Mouse (Mus musculus): ENCODE data around the gene Maco1.
"Not testable (repeated sequence)": the region's sequence is repeated elsewhere in the genome, so short reads cannot be mapped to it uniquely, and the experiment has no call there.

Gene Maco1

GRCm38 (mm10) chr4:134858494-134858893, 5.3 kb upstream of the Maco1 start:
- DNase-seq (ENCODE audit: low read depth, low spot score): no peak

DNA sequence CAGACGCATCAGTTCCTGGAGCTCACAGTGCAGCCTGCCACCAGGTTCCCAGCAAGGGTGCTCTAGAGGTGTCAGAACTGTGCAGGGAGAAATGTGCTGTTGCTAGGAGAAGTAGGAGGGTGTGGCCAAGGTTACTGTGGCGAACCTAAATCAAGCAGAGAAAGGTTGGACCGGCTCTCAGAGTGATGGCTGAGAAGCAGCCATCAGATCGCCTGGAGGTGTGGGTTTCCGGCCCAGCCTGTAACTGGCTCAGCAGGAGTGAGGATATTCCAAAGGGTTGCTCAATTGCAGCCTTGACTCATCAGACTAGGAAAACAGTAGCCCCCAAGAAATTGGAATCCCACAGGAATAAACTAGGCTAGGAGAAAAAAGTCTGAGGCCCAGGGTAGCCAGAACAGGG, 3.4 kb upstream of the Maco1 start:
- peak; percentile 65 for DNase-seq (ENCODE audit: low read depth, low spot score)

DNA sequence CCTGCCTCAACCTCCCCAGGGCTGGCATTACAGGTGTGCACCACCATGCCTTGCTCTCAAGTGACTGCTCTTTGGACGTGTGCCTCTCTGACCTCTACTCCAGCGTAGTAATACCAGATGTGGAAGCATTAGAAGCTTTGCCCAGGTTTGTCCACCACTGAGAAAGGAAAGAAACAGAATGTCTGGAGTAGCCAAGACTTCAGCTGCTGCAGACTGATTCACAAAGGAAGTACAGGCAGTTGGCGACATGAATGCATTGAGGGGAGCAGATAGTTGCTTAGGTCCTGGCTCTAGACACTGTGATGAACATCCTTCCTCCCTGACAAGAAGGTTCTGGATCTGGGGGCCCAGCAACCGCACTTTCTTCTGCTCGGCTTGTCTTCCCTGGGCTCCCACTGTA, 2.9 kb upstream of the Maco1 start:
- DNase-seq (ENCODE audit: low read depth, low spot score): no peak

DNA sequence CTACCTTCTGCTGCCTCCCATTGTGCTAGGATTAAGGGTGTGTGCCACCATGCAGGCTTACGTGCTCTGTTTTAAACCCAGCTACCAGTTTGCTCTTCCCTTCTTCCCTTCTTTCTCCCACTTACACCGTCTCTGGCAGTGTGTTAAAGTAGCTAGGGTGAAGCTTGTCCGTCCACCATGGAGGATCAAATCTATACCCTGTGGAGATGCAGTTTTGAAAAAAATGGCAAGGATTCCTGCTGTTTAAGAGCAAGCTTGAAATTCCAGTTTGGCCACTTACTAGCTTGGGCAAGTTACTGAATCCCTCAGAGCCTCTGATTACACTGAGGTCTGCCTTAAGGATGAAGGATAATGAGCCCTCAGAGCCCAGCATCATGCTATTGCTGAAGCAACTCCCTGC, 2.2 kb upstream of the Maco1 start:
- DNase-seq (ENCODE audit: low read depth, low spot score): no peak

- peak; percentile 76 for DNase-seq (ENCODE audit: low read depth, low spot score)
Observed at GRCm38 (mm10) chr4:134853637-134854485, 716 bp upstream of the Maco1 start.

GRCm38 (mm10) chr4:134852438-134853255, 498 bp downstream of the Maco1 start:
- no peak for DNase-seq (ENCODE audit: low read depth, low spot score)

DNA sequence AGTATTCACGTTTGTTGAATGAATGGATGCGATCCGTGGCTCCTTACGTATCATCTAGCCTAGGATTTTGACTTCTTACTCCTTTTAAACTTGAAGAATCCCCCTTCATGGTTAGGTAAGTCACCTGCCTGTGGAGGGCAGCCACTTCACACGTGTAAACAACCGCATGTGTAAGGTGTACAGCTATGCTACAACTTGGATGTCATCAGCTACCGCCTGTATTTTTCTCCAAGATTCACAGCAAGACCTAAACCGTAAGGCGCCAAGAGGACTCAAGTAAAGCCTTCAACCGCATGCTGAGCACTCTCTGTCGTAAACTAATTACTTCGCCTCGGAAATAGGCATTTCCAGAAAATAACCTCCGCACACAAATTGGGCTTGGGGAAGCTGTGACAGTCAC, 1.3 kb downstream of the Maco1 start:
- no peak for DNase-seq (ENCODE audit: low read depth, low spot score)

DNA sequence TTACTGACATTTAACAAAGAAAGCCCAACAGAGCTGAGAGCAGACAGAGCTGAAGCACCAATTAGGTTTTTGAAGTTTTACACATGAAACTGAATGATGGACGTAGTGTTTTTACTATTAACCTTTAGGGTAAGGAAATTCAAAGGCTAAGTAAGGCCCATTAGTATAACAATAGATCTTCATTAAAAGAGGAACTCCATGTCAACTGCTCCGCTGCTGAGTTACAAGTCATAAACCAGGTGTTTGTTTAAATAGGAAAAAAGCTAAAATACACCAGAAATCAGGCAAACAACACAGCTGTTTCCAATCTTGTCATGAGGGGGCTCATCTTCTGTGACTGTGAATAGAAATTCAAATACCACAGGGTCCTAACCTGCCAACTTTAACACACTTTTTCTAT, 1.9 kb downstream of the Maco1 start:
- no peak for DNase-seq (ENCODE audit: low read depth, low spot score)

DNA sequence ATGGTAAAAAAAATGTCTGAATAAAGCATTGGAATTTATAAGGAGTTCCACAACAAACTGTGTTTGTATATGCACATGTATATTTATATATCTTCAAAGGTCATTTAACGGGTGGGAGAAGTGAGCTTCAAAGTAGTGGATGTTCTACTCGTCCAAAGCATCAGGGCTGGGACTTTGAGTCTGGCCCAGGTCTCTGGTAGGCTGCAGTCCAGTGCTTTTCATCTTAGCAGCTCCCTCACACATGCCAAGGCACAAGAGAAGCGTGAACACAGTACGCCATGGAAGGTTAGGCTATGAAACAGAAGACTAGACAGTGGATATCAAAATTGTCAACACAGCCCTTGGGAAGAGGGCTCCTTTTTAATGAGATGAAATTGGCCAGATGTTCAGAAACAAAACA, 2.6 kb downstream of the Maco1 start:
- no peak for DNase-seq (ENCODE audit: low read depth, low spot score)

GRCm38 (mm10) chr4:134847587-134847986, 5.6 kb downstream of the Maco1 start:
- no peak for DNase-seq (ENCODE audit: low read depth, low spot score)

DNA sequence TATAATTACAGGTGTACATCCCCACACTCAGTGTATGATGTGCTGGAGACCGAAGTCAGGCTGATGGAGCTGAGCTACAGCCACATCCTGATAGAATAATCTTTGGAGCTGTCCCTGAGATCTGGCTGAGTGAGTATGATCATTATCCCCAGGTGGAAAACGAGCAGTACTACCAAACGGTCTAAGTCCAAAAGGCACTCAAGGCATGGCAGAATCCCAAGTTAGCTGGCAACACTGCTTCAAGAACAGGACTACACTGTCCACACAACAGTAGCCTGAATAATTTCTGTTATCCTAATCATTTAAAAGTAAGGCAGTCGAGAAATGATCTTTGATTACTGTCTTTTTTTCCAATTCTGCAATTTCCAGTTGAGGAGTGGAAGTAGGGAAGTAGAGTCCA, 9.6 kb downstream of the Maco1 start:
- DNase-seq (ENCODE audit: low read depth, low spot score): no peak

GRCm38 (mm10) chr4:134840231-134840630, 12.9 kb downstream of the Maco1 start:
- DNase-seq (ENCODE audit: low read depth, low spot score): no peak

DNA sequence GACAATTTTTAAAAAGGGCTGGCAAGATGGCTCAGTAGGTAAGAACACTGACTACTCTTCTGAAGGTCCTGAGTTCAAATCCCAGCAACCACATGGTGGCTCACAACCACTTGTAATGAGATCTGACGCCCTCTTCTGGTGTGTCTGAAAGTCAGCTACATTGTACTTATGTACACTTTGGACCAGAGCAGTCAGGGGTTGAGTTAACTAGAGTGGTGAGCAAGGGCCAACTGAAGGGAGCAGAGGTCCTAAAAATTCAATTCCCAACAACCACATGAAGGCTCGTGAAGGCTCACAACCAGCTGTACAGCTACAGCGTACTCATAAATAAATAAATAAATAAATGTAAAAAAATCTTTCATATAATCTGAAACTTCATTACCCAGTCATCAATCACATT, 14.4 kb downstream of the Maco1 start:
- DNase-seq (ENCODE audit: low read depth, low spot score): not testable (repeated sequence)

DNA sequence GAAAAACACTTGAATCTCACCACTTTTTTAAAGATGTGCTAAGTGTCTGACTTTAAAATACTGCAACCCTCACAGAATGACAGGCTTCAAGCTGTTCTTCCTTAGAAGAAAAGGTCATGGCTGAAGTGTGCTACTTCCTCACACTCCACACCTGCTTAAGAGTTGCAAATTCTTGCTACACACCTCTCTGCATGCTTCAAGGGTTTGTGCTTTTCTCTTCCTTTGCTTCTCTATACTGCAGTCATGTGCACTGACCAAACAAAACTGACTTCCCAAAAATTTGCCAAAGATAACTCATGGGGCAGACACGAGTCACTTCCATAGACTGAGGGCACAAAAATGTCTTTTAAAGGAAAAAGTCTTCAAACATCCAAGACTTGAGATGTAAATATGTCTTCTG, 14.9 kb downstream of the Maco1 start:
- DNase-seq (ENCODE audit: low read depth, low spot score): no peak

DNA sequence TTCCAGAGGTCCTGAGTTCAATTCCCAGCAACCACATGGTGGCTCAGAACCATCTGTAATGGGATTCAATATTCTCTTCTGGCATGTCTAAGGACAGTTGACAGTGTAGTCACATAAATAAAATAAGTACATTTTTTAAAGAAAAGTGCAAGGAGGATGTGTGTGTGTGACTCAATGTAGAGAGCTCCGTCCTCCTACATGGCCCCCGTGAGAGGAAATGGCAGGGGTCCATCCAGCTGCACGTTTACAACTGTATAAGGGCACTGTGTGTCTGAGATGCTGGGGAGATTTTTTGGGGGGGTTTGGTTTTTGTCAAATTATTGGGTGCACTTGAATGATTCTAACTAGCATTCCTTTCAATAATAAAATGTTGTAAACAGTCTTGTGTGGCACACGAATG, 17.7 kb downstream of the Maco1 start:
- no peak for DNase-seq (ENCODE audit: low read depth, low spot score)

GRCm38 (mm10) chr4:134831934-134832333, 21.2 kb downstream of the Maco1 start:
- no peak for DNase-seq (ENCODE audit: low read depth, low spot score)

- DNase-seq (ENCODE audit: low read depth, low spot score): no peak
Observed at GRCm38 (mm10) chr4:134827806-134828205, 25.3 kb downstream of the Maco1 start.

GRCm38 (mm10) chr4:134826348-134826747, 26.8 kb downstream of the Maco1 start:
- DNase-seq (ENCODE audit: low read depth, low spot score): no peak

GRCm38 (mm10) chr4:134825864-134826263, 27.3 kb downstream of the Maco1 start:
- not testable (repeated sequence) for DNase-seq (ENCODE audit: low read depth, low spot score)

DNA sequence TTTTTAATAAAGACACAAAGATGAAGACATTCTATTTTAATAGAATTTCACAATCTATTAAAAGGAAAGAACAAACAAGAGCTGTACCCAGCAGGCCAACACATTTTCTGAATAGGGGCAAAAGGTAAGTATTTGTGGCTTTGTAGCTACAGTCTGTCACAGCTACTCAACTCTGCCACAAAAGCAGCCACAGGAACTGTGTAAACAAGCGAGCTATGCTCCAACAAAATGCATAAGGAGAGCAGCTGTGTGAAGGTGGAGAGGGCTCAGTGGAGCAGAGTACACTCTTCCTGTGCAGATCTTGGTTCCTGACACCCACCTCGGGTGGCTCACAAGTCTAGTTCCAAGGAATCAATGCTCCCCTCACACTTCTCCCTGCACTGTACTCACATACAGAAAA, 29.6 kb downstream of the Maco1 start:
- no peak for DNase-seq (ENCODE audit: low read depth, low spot score)

GRCm38 (mm10) chr4:134821061-134821460, 32.1 kb downstream of the Maco1 start:
- no peak for DNase-seq (ENCODE audit: low read depth, low spot score)

DNA sequence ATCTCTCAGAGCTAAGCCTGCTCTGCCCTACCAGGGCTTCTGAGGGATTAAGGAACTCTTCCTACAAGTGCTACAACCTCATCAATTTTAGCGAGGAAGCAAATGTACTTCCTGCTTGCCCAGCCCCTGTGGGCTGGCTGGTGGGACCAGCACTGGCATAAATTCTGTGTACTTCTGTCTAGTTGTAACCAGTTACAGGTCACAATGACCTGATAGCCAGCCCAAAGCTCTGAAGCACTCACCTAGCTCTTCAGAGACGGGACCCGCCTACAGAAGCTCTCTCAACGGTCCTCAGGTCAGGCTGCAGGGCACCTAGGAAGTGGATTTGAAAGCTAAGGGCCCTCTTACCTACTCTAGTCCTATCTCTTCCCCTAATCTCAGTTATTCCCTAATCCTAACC, 35.4 kb downstream of the Maco1 start:
- DNase-seq (ENCODE audit: low read depth, low spot score): no peak

DNA sequence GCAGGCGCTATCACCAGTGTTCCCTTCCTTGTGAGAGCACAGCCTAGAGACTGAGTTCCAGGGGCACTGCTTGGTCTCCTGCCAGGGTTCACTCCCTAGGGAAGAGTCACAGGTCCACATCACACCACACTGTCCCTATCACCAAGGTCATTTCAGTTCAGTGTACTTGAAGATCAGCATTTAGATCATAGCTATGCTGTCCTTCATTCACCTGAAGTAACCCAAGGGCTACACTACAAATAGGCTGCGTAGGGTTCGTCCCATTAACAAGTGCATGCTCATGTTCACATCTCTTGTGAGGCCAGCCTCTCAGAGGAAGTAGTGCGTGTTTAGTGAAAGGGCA, 38.9 kb downstream of the Maco1 start:
- no peak for DNase-seq (ENCODE audit: low read depth, low spot score)
